Mouse (Mus musculus): ENCODE results near the gene Cxcr3. TPM values are rescaled to one million over a fixed set of nuclear protein-coding genes. Genes with fewer than 3 reads are reported as not detected.

Cxcr3 gene
- total RNA-seq (2021) = under 1 TPM in 1 of 2 experiments, not detected in 1; 0.25 TPM

- intact Hi-C loops (cut with DNase I) = no loop called here
These were observed at the start of gene Cxcr3 for GRCm38 (mm10) chrX:101733828-101734319. Gene Cxcr3, minus strand, starts transcription at chrX:101734269.

GRCm38 (mm10) chrX:101772035-101772434 is 38.0 kb upstream of the Cxcr3 start:
- no peak for DNase-seq (ENCODE audit: low spot score)
- intact Hi-C loops (cut with DNase I) = loop anchor here (10.0 kb wide), 1 partner anchor 157 kb away; no protein-coding TSS in a partner anchor

More at GRCm38 (mm10) chrX:101733828-101734319, at the start of gene Cxcr3:
- peak; percentile 7 for DNase-seq (ENCODE audit: low spot score)

- intact Hi-C loops (cut with DNase I) = loop anchor here (10.0 kb wide), 1 partner anchor 156 kb away; no protein-coding TSS in a partner anchor
- no peak for DNase-seq (ENCODE audit: low spot score)
These were observed 36.2 kb upstream of the Cxcr3 start for GRCm38 (mm10) chrX:101770307-101770706.

- DNase-seq (ENCODE audit: low spot score) = no peak
- intact Hi-C loops (cut with DNase I) = no loop called here
These were observed 35.4 kb upstream of the Cxcr3 start for GRCm38 (mm10) chrX:101769478-101769877.

- DNase-seq (ENCODE audit: low spot score) = no peak
- intact Hi-C loops (cut with DNase I) = no loop called here
These were observed 33.2 kb upstream of the Cxcr3 start for GRCm38 (mm10) chrX:101767280-101767679.

- no peak for DNase-seq (ENCODE audit: low spot score)
- intact Hi-C loops (cut with DNase I) = no loop called here
These were observed 31.0 kb upstream of the Cxcr3 start for GRCm38 (mm10) chrX:101765111-101765510.

GRCm38 (mm10) chrX:101764621-101765020 is 30.6 kb upstream of the Cxcr3 start:
- no peak for DNase-seq (ENCODE audit: low spot score)
- intact Hi-C loops (cut with DNase I) = no loop called here

GRCm38 (mm10) chrX:101754478-101754877 is 20.4 kb upstream of the Cxcr3 start:
- intact Hi-C loops (cut with DNase I) = no loop called here
- no peak for DNase-seq (ENCODE audit: low spot score)

- intact Hi-C loops (cut with DNase I) = no loop called here
- DNase-seq (ENCODE audit: low spot score) = no peak
These were observed 16.1 kb upstream of the Cxcr3 start for GRCm38 (mm10) chrX:101750144-101750543.

GRCm38 (mm10) chrX:101741064-101741433 is 7.0 kb upstream of the Cxcr3 start:
- no peak for DNase-seq (ENCODE audit: low spot score)
- intact Hi-C loops (cut with DNase I) = no loop called here

GRCm38 (mm10) chrX:101740335-101741063 is 6.4 kb upstream of the Cxcr3 start:
- DNase-seq (ENCODE audit: low spot score) = no peak
- intact Hi-C loops (cut with DNase I) = no loop called here

- intact Hi-C loops (cut with DNase I) = no loop called here
- DNase-seq (ENCODE audit: low spot score) = no peak
These were observed 3.1 kb upstream of the Cxcr3 start for GRCm38 (mm10) chrX:101737201-101737600.

- intact Hi-C loops (cut with DNase I) = no loop called here
These were observed 912 bp upstream of the Cxcr3 start for GRCm38 (mm10) chrX:101734981-101735380.

GRCm38 (mm10) chrX:101733288-101733687 is 781 bp downstream of the Cxcr3 start:
- intact Hi-C loops (cut with DNase I) = no loop called here

More at GRCm38 (mm10) chrX:101734981-101735380, 912 bp upstream of the Cxcr3 start:
- DNase-seq (ENCODE audit: low spot score) = no peak

GRCm38 (mm10) chrX:101732644-101733043 is 1.4 kb downstream of the Cxcr3 start:
- no peak for DNase-seq (ENCODE audit: low spot score)
- intact Hi-C loops (cut with DNase I) = no loop called here

More at GRCm38 (mm10) chrX:101733288-101733687, 781 bp downstream of the Cxcr3 start:
- DNase-seq (ENCODE audit: low spot score) = no peak

GRCm38 (mm10) chrX:101730010-101730409 is 4.1 kb downstream of the Cxcr3 start:
- intact Hi-C loops (cut with DNase I) = no loop called here
- no peak for DNase-seq (ENCODE audit: low spot score)

GRCm38 (mm10) chrX:101720401-101720800 is 13.7 kb downstream of the Cxcr3 start:
- no peak for DNase-seq (ENCODE audit: low spot score)
- intact Hi-C loops (cut with DNase I) = no loop called here

- DNase-seq (ENCODE audit: low spot score) = no peak
- intact Hi-C loops (cut with DNase I) = no loop called here
These were observed 29.0 kb downstream of the Cxcr3 start for GRCm38 (mm10) chrX:101705111-101705510.

GRCm38 (mm10) chrX:101698232-101698631 is 35.8 kb downstream of the Cxcr3 start:
- intact Hi-C loops (cut with DNase I) = no loop called here
- no peak for DNase-seq (ENCODE audit: low spot score)

GRCm38 (mm10) chrX:101697537-101697936 is 36.5 kb downstream of the Cxcr3 start:
- DNase-seq (ENCODE audit: low spot score) = no peak
- intact Hi-C loops (cut with DNase I) = no loop called here

GRCm38 (mm10) chrX:101695686-101696085 is 38.4 kb downstream of the Cxcr3 start:
- DNase-seq (ENCODE audit: low spot score) = no peak
- intact Hi-C loops (cut with DNase I) = no loop called here
